8 mouse cellular contexts compared by ENCODE assay signal in genomic region chr7:45521728-45522184, GRCm38 (mm10). TPM values are rescaled to one million over a fixed set of nuclear protein-coding genes. Genes with fewer than 3 reads are reported as not detected.
DNase-seq lines count a peak whose midpoint lies in the region; ATAC-seq lines count a peak whose summit lies in the region.

No protein-coding gene starts in this region.

- DNase-seq in MEL-GATA-1-ER (ENCODE audit: extremely low read depth, low read depth) = peak; percentile 88
- peak; percentile 88 for DNase-seq in cerebellum, adult 9-10 months
- DNase-seq in frontal cortex, postnatal 25 days (ENCODE audit: low spot score in 2 of 2) = peak; percentile 79
- DNase-seq in hindbrain, embryonic 14.5 days (ENCODE audit: low spot score) = peak; percentile 90
- DNase-seq in layer of hippocampus, postnatal 36 days = peak; percentile 86 to 87
- DNase-seq in lung, postnatal 25 days (ENCODE audit: low spot score) = peak; percentile 93
- peak; percentile 68 for DNase-seq in retina, adult 2 months (ENCODE audit: low read depth, low spot score)
- peak; percentile 92 for DNase-seq in thymus, postnatal 25 days

- peaks cover 21% of the 10 kb centered on the region for H3K4me1 ChIP-seq in hindbrain, embryonic 14.5 days (replicated peaks; ENCODE audit: control insufficient read depth, insufficient read depth, low read length)

- H3K4me3 ChIP-seq in hindbrain, embryonic 14.5 days (replicated peaks; ENCODE audit: low read length) = peak overlapping the region; percentile 42

- peak overlapping the region; percentile 55 for H3K4me2 ChIP-seq in hindbrain, embryonic 14.5 days (replicated peaks)

- H3K27me3 ChIP-seq in hindbrain, embryonic 14.5 days (ENCODE audit: control insufficient read depth, insufficient read depth, low read length) = no peaks in the 10 kb centered on the region

- H3K9me3 ChIP-seq in hindbrain, embryonic 14.5 days (ENCODE audit: control insufficient read depth, low read length) = no peaks in the 10 kb centered on the region

- H3K36me3 ChIP-seq in hindbrain, embryonic 14.5 days (replicated peaks; ENCODE audit: control insufficient read depth, insufficient read depth) = 0 out of 2 replicates have a peak, but pooled peaks cover 5% of the 10 kb centered on the region

- H3K9ac ChIP-seq in hindbrain, embryonic 14.5 days = peak overlapping the region; percentile 64

- WGBS in hindbrain, embryonic 14.5 days = under 1% methylated on average over 28 of the region's 28 CpGs

- H3K27ac ChIP-seq in hindbrain, embryonic 14.5 days = peak overlapping the region; percentile 86

- peak; percentile 73 for ATAC-seq in hindbrain, embryonic 14.5 days (ENCODE audit: low FRiP score)

RNA-seq across cellular contexts. Expression of gene Ppp1r15a, which starts 4.3 kb away (rescaled TPM):
- polyA plus RNA-seq in hindbrain, embryonic 14.5 days (2014; fragmentation: Nextera tagmentation; extraction: Ambion mirVana) = 12.9 and 13.0 TPM in 2 replicates
- total RNA-seq in layer of hippocampus, postnatal 36 days (2021) = 10 to 100 TPM; 17.4 to 20.0 TPM

RNA-seq across cellular contexts. Expression of gene Plekha4, which starts 4.4 kb away (rescaled TPM):
- polyA plus RNA-seq in hindbrain, embryonic 14.5 days (2014; fragmentation: Nextera tagmentation; extraction: Ambion mirVana) = 1.4 and 2.3 TPM in 2 replicates
- total RNA-seq in layer of hippocampus, postnatal 36 days (2021) = under 1 TPM; 0.77 to 0.86 TPM

RNA-seq across cellular contexts. Expression of gene Nucb1, which starts 11.6 kb away (rescaled TPM):
- polyA plus RNA-seq in hindbrain, embryonic 14.5 days (2014; fragmentation: Nextera tagmentation; extraction: Ambion mirVana) = 121 and 122 TPM in 2 replicates
- 10 to 100 TPM; 94.0 to 98.0 TPM for total RNA-seq in layer of hippocampus, postnatal 36 days (2021)

RNA-seq across cellular contexts. Expression of gene Hsd17b14, which starts 32.9 kb away (rescaled TPM):
- polyA plus RNA-seq in hindbrain, embryonic 14.5 days (2014; fragmentation: Nextera tagmentation; extraction: Ambion mirVana) = 0.25 TPM in 1 of 2 replicates, not detected in the other
- under 1 TPM in 1 of 2 experiments, not detected in 1; 0.28 TPM for total RNA-seq in layer of hippocampus, postnatal 36 days (2021)

RNA-seq across cellular contexts. Expression of gene Dhdh, which starts 33.2 kb away (rescaled TPM):
- polyA plus RNA-seq in hindbrain, embryonic 14.5 days (2014; fragmentation: Nextera tagmentation; extraction: Ambion mirVana) = 2.8 and 3.6 TPM in 2 replicates
- total RNA-seq in layer of hippocampus, postnatal 36 days (2021) = 1 to 10 TPM; 3.1 to 3.9 TPM

Comparison
In these comparisons a context has a peak if more than half of its experiments do, and no peak if none do; other contexts are left out.
1. Peak in every context shown above with its lines: DNase-seq, ATAC-seq, H3K4me3 ChIP-seq and H3K27ac ChIP-seq.